Mouse (Mus musculus) brain, embryonic 14.5 days (tissue): ENCODE results near the gene Hdhd5.

ENCODE experiments used
- CTCF ChIP-seq: fragments of 200-500 bp; IDR thresholded peaks from 2 replicates; pipeline ENCODE4 v1.5.1; 2012; ENCODE audit warnings: inconsistent platforms, mild to moderate bottlenecking, moderate library complexity, borderline replicate concordance; ENCODE audit not compliant: insufficient read depth, insufficient read length; ENCODE audit errors: extremely low read depth
- POLR2A ChIP-seq: fragments of 200-500 bp; IDR thresholded peaks from 2 replicates; pipeline ENCODE4 v1.6.1; 2012; ENCODE audit warnings: mild to moderate bottlenecking, inconsistent platforms, borderline replicate concordance; ENCODE audit not compliant: poor library complexity, insufficient read depth, insufficient read length, severe bottlenecking; ENCODE audit errors: extremely low read depth

DNA sequence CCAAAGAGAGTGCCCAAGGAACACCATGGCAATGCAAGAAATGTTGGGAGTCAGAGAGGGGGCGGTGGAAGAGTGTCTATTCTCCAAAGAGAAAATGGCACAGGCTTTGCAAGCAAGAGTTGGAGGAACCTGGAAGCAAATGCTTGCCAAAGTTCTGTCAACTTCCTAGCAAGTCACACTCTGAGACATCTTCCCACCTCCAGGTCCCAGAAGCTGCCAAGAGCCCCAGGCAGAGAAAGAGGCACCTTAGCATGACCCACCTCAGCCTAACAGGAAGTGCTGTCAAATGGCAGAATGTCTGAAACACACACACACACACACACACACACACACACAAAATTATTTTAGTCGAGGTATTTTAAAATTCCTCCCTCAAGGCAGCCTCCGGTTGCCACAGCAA lies 27.1 kb downstream of the Hdhd5 start:
- TF ChIP-seq CTCF (no peak), POLR2A (no peak)
